Mouse (Mus musculus): ENCODE results near the gene Usp9x. TPM values are rescaled to one million over a fixed set of nuclear protein-coding genes. Genes with fewer than 3 reads are reported as not detected.

Usp9x gene
- 10 to 100 TPM; 79.1 to 86.0 TPM for total RNA-seq (2023)

GRCm38 (mm10) chrX:13071241-13071775 is at the start of gene Usp9x:
TSS of gene Usp9x (plus strand) at chrX:13071498.

Other genes starting within 250 kb of the Usp9x start
- 100 to 1,000 TPM; 424 to 483 TPM for gene Ddx3x, start 209.5 kb downstream of the Usp9x start, total RNA-seq (2023)

Measured in neutrophil, adult 59 days (primary cell).